Mouse (Mus musculus) spleen, adult 2 months (tissue): ENCODE results near the gene Klhdc4. TPM values are rescaled to one million over a fixed set of nuclear protein-coding genes. Genes with fewer than 3 reads are reported as not detected.

Experiments
- DNase-seq, 2 experiments: peaks; one replicate each; pipeline versions ENCODE4 v3.0.0 to v3.0.0-alpha.2; 2012 to 2021; ENCODE audit warnings: low spot score in 2 of 2, low read depth in 1 of 2
- H3K27ac ChIP-seq: fragments of 200-500 bp; 2 replicates; pipeline ENCODE4 v1.5.1; 2012; ENCODE audit warnings: low read length, inconsistent platforms; ENCODE audit not compliant: insufficient read depth
- H3K27me3 ChIP-seq: fragments of 200-500 bp; 2 replicates; pipeline ENCODE4 v1.6.1; 2012; ENCODE audit warnings: mild to moderate bottlenecking, moderate library complexity, low read length, inconsistent platforms; ENCODE audit not compliant: control insufficient read depth, insufficient read depth
- H3K36me3 ChIP-seq: fragments of 200-500 bp; 2 replicates; pipeline ENCODE4 v1.6.1; 2012; ENCODE audit warnings: mild to moderate bottlenecking, low read length, inconsistent platforms; ENCODE audit not compliant: control insufficient read depth, insufficient read depth
- H3K4me1 ChIP-seq: fragments of 200-500 bp; 2 replicates; pipeline ENCODE4 v1.6.1; 2011; ENCODE audit warnings: inconsistent platforms; ENCODE audit not compliant: control insufficient read depth, insufficient read depth, insufficient read length
- H3K4me3 ChIP-seq: fragments of 200-500 bp; 2 replicates; pipeline ENCODE4 v1.5.1; 2011; ENCODE audit warnings: mild to moderate bottlenecking, inconsistent platforms; ENCODE audit not compliant: insufficient read depth, insufficient read length; ENCODE audit errors: extremely low read depth
- CTCF ChIP-seq: fragments of 200-500 bp; IDR thresholded peaks from 2 replicates; pipeline ENCODE4 v1.5.1; 2011; ENCODE audit warnings: mild to moderate bottlenecking, inconsistent platforms; ENCODE audit not compliant: insufficient read depth, insufficient read length, insufficient replicate concordance; ENCODE audit errors: extremely low read depth
- POLR2A ChIP-seq: fragments of 200-500 bp; IDR thresholded peaks from 2 replicates; pipeline ENCODE4 v1.6.1; 2011; ENCODE audit warnings: low read depth, low read length, inconsistent platforms
- WGBS: fragments of 180-500 bp; shearing (Covaris S2); methylation state at CpG from one replicate; pipeline ENCODE4 v1.1.7; 2018; 5-methylcytosine and 5-hydroxymethylcytosine counted together
- polyA plus RNA-seq: library from polyadenylated mRNA; depleted of rRNA; stranded (reverse); fragments of >200 nt; gene quantifications from 2 replicates; pipeline ENCODE4 v1.2.3, GENCODE M21; 2012

Klhdc4 gene
- polyA plus RNA-seq, 1 experiment: 15.8 TPM

GRCm38 (mm10) chr8:121811931-121812570 is 17.3 kb downstream of the Klhdc4 start:
- H3K4me1 ChIP-seq: no peaks in the 10 kb centered on the region
- no peak overlapping the region for H3K4me3 ChIP-seq
- H3K27ac ChIP-seq: no peak overlapping the region
- DNase-seq: no peak
- no peaks in the 10 kb centered on the region for H3K27me3 ChIP-seq
- TF ChIP-seq CTCF: no peak
- TF ChIP-seq POLR2A: no peak
- H3K36me3 ChIP-seq: peaks cover 5% of the 10 kb centered on the region; the same call in 1 of the 2 replicates
- WGBS: 91% methylated on average over 12 of the region's 12 CpGs

GRCm38 (mm10) chr8:121811502-121811901 is 17.9 kb downstream of the Klhdc4 start:
- peaks cover 5% of the 10 kb centered on the region; the same call in 1 of the 2 replicates for H3K36me3 ChIP-seq
- no peaks in the 10 kb centered on the region for H3K4me1 ChIP-seq
- TF ChIP-seq CTCF (no peak), POLR2A (no peak)
- WGBS: 86% methylated on average over 3 of the region's 3 CpGs
- DNase-seq: no peak
- H3K27ac ChIP-seq: no peak overlapping the region
- H3K4me3 ChIP-seq: no peak overlapping the region
- H3K27me3 ChIP-seq: no peaks in the 10 kb centered on the region

- TF ChIP-seq POLR2A: no peak
- TF ChIP-seq CTCF: no peak
- whole genome bisulfite sequencing: 94% methylated on average over 11 of the region's 11 CpGs
- H3K36me3 ChIP-seq: peaks cover 16% of the 10 kb centered on the region
- DNase-seq: no peak
- H3K4me3 ChIP-seq: no peak overlapping the region
- no peaks in the 10 kb centered on the region for H3K4me1 ChIP-seq
- H3K27me3 ChIP-seq: no peaks in the 10 kb centered on the region
- no peak overlapping the region for H3K27ac ChIP-seq
Observed at GRCm38 (mm10) chr8:121809524-121810155, 19.7 kb downstream of the Klhdc4 start.

- no peak for DNase-seq
- Histone ChIP-seq H3K27ac (no peak overlapping the region), H3K36me3 (peaks cover 18% of the 10 kb centered on the region), H3K4me3 (no peak overlapping the region), H3K27me3 (no peaks in the 10 kb centered on the region), H3K4me1 (no peaks in the 10 kb centered on the region)
- 91% methylated on average over 11 of the region's 11 CpGs for WGBS
- no peak for TF ChIP-seq POLR2A
- no peak for TF ChIP-seq CTCF
Observed at GRCm38 (mm10) chr8:121808032-121808431, 21.3 kb downstream of the Klhdc4 start.

GRCm38 (mm10) chr8:121806126-121806525 is 23.2 kb downstream of the Klhdc4 start:
- no peak overlapping the region for H3K27ac ChIP-seq
- no peak for DNase-seq
- H3K4me1 ChIP-seq: no peaks in the 10 kb centered on the region
- TF ChIP-seq CTCF (no peak), POLR2A (no peak)
- H3K27me3 ChIP-seq: no peaks in the 10 kb centered on the region
- H3K36me3 ChIP-seq: peaks cover 18% of the 10 kb centered on the region
- no peak overlapping the region for H3K4me3 ChIP-seq
- WGBS: 91% methylated on average over 13 of the region's 13 CpGs

- no peak for TF ChIP-seq CTCF
- no peak for TF ChIP-seq POLR2A
- H3K27me3 ChIP-seq: no peaks in the 10 kb centered on the region
- 97% methylated on average over 5 of the region's 5 CpGs for WGBS
- peaks cover 20% of the 10 kb centered on the region for H3K36me3 ChIP-seq
- H3K4me3 ChIP-seq: no peak overlapping the region
- H3K4me1 ChIP-seq: no peaks in the 10 kb centered on the region
- DNase-seq: no peak
- H3K27ac ChIP-seq: no peak overlapping the region
Observed at GRCm38 (mm10) chr8:121804829-121805228, 24.5 kb downstream of the Klhdc4 start.

GRCm38 (mm10) chr8:121798401-121798800 is 31.0 kb downstream of the Klhdc4 start:
- peaks cover 29% of the 10 kb centered on the region for H3K36me3 ChIP-seq
- TF ChIP-seq POLR2A: no peak
- TF ChIP-seq CTCF: no peak
- no peaks in the 10 kb centered on the region for H3K27me3 ChIP-seq
- 91% methylated on average over 6 of the region's 6 CpGs for WGBS
- H3K4me1 ChIP-seq: no peaks in the 10 kb centered on the region
- DNase-seq: no peak
- no peak overlapping the region for H3K4me3 ChIP-seq
- no peak overlapping the region for H3K27ac ChIP-seq
